Mouse (Mus musculus) limb, embryonic 10.5 days (tissue): ENCODE measurements around the gene Ssna1. TPM values are rescaled to one million over a fixed set of nuclear protein-coding genes. Genes with fewer than 3 reads are reported as not detected.

ENCODE experiments used
- DNase-seq: peaks from one replicate; pipeline ENCODE4 v3.0.0-alpha.2; 2017; ENCODE audit warnings: low spot score
- H3K27ac ChIP-seq: fragments of 300-500 bp; sonication (generic); 2 replicates; pipeline ENCODE4 v1.5.1; 2016; ENCODE audit warnings: mild to moderate bottlenecking
- H3K27me3 ChIP-seq: fragments of 300-500 bp; sonication (generic); 2 replicates; pipeline ENCODE4 v1.6.1; 2016; ENCODE audit warnings: low read depth, mild to moderate bottlenecking; ENCODE audit not compliant: poor library complexity, severe bottlenecking
- H3K36me3 ChIP-seq: fragments of 300-500 bp; sonication (generic); 2 replicates; pipeline ENCODE4 v1.6.1; 2016; ENCODE audit warnings: mild to moderate bottlenecking, moderate library complexity
- H3K4me1 ChIP-seq: fragments of 300-500 bp; sonication (generic); 2 replicates; pipeline ENCODE4 v1.6.1; 2016
- H3K4me3 ChIP-seq: fragments of 300-500 bp; sonication (generic); 2 replicates; pipeline ENCODE4 v1.5.1; 2016; ENCODE audit warnings: mild to moderate bottlenecking, moderate library complexity
- H3K9me3 ChIP-seq: fragments of 300-500 bp; sonication (generic); replicated peaks from 2 replicates; pipeline ENCODE4 v1.6.1; 2016; ENCODE audit warnings: mild to moderate bottlenecking
- WGBS: fragments of 180-500 bp; shearing (Covaris S2); methylation state at CpG from one replicate; pipeline ENCODE4 v1.1.7; 2016; 5-methylcytosine and 5-hydroxymethylcytosine counted together
- polyA plus RNA-seq: library from polyadenylated mRNA; unstranded; fragments of >200 nt; fragmentation: Nextera tagmentation; extraction: Ambion mirVana; gene quantifications from 2 replicates; pipeline ENCODE4 v1.2.1, GENCODE M21; 2016

The Ssna1 gene
- polyA plus RNA-seq, result 235 and 243 TPM in 2 replicates

DNA sequence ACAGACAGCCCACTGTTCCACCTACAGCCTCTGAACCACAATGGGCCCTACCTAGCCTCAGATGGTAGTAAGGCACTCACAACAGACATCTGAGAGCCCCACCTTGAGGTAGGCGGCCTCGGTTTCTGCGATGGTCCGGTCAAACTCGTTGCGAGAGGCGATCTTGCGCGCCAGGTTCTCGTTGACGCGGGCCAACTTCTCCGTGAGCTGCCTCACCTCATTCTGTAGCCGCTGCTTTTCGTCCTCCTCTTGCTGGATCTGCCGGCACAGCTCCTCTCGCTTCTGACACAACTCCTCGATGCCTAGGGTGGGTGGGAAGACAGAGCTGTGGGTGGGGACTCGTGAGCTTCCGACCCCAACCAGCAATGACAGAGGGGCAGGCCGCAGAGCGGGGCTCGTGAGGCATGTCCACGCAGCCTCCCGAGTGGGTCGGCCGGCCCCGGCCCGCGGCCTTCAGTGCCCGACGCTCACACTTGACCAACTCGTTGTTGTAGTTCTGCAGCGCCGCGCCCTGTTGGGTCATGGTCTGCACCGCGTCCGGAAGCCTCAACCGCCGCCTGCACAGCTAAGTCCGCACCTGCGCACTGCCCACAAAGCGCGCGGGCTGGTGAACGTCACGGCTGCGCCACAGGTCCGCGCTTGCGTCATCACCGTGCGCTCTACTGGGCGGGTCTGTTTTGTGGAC, at the start of gene Ssna1, which contains the start of gene Anapc2:
Ssna1 (minus strand) TSS at position 612 of the 685 bp plus-strand sequence.
Anapc2 (plus strand) TSS at position 652 of the 685 bp plus-strand sequence.
- Histone ChIP-seq H3K9me3 (no peaks in the 10 kb centered on the region), H3K27ac (peak within 1 kb of the TSS; percentile 87), H3K27me3 (no peaks in the 10 kb centered on the region), H3K36me3 (peaks cover 75% of the 10 kb centered on the region), H3K4me1 (peaks cover 26% of the 10 kb centered on the region), H3K4me3 (peak within 1 kb of the TSS; percentile 94)
- WGBS, result under 1% methylated on average over 55 of the region's 55 CpGs
- peak; percentile 100 for DNase-seq

- H3K27me3 ChIP-seq, result peaks cover 62% of the 10 kb centered on the region
- H3K27ac ChIP-seq, result no peak overlapping the region
- H3K9me3 ChIP-seq, result no peaks in the 10 kb centered on the region
- 35% methylated on average over 2 of the region's 2 CpGs for WGBS
- peaks cover 8% of the 10 kb centered on the region; the same call in 1 of the 2 replicates for H3K4me1 ChIP-seq
- no peak for DNase-seq
- H3K36me3 ChIP-seq, result no peaks in the 10 kb centered on the region
- H3K4me3 ChIP-seq, result no peak overlapping the region
Observed at GRCm38 (mm10) chr2:25320084-25320483, 47.8 kb upstream of the Ssna1 start.

DNA sequence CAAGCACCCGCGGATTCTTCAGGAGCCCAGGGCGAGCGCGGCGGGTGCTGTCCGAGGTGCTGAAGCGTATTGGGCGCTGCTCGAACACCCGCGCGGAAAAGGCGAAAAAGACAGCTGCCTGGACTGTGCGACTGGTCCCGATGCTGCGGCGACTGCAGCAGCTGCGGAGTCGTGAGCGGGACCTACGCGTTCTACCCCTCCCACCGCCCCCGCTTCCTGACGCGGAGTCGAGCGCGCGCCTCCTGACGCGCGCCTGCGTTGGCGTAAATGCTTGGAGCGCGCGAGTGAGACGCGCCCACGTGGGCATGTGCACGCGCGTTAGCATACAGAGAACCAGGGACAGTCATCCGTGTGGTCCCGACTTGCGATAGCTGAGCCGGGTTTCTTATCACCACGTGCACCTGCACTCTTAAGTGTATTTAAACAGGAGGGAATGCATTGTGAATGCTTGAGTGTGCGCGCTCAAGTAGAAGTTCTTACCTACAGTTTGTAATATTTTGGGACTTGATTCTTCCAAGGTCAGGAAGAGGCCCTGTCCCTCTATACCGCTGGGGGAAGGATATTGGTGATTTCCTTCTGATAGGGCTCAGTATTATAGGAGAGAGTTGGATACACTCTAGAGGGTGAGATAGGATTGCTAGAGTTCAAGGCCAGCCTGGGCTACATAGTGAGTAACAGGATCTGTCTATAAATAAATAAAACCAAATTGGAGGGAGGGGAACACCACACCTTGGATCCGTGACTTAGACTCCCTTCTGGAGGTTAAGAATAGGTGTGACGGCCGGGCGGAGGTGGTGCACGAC, 46.9 kb upstream of the Ssna1 start, which contains the start of gene Grin1:
Grin1 (minus strand) TSS at position 217 of the 803 bp plus-strand sequence.
- 11% methylated on average over 58 of the region's 58 CpGs for WGBS
- Histone ChIP-seq H3K4me3 (peak within 1 kb of the TSS; percentile 34), H3K27me3 (peaks cover 69% of the 10 kb centered on the region), H3K4me1 (peaks cover 8% of the 10 kb centered on the region; the same call in 1 of the 2 replicates), H3K36me3 (no peaks in the 10 kb centered on the region), H3K27ac (no peak within 1 kb of the TSS), H3K9me3 (no peaks in the 10 kb centered on the region)
- peak; percentile 89 for DNase-seq

- 8% methylated on average over 31 of the region's 31 CpGs for WGBS
- no peaks in the 10 kb centered on the region for H3K36me3 ChIP-seq
- H3K4me3 ChIP-seq, result peak overlapping the region; percentile 34
- H3K27me3 ChIP-seq, result peaks cover 78% of the 10 kb centered on the region
- H3K4me1 ChIP-seq, result peaks cover 8% of the 10 kb centered on the region; the same call in 1 of the 2 replicates
- no peak overlapping the region for H3K27ac ChIP-seq
- DNase-seq, result no peak
- H3K9me3 ChIP-seq, result no peaks in the 10 kb centered on the region
Observed at GRCm38 (mm10) chr2:25318119-25318966, 46.1 kb upstream of the Ssna1 start.

DNA sequence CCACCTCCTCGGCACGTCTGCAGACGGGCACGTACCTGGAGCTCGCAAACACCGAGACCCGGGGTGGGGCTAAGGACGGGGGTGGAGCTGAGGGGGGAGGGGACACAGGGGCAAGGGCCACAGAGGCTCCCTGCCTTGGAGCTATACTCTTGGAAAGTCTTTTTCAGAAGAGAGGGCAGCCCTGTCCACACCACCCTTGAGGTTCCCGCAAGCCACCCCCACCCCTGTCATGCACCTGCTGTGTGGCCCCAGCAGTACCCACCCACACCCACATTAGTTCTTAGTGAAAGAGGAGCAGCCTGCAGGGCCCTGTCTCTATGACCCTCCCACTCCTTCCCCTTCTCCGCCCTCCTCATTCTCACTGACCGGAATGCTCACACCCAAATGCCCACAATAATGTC, 39.3 kb upstream of the Ssna1 start:
- DNase-seq, result no peak
- 7% methylated on average over 11 of the region's 11 CpGs for WGBS
- Histone ChIP-seq H3K4me1 (no peaks in the 10 kb centered on the region), H3K27ac (no peak overlapping the region), H3K27me3 (peaks cover 99% of the 10 kb centered on the region), H3K4me3 (no peak overlapping the region), H3K9me3 (no peaks in the 10 kb centered on the region), H3K36me3 (no peaks in the 10 kb centered on the region)

GRCm38 (mm10) chr2:25310969-25311368, 38.7 kb upstream of the Ssna1 start:
- Histone ChIP-seq H3K27ac (no peak overlapping the region), H3K4me3 (no peak overlapping the region), H3K4me1 (no peaks in the 10 kb centered on the region), H3K27me3 (peaks cover 99% of the 10 kb centered on the region), H3K9me3 (no peaks in the 10 kb centered on the region), H3K36me3 (no peaks in the 10 kb centered on the region)
- 1% methylated on average over 22 of the region's 22 CpGs for WGBS
- DNase-seq, result no peak

DNA sequence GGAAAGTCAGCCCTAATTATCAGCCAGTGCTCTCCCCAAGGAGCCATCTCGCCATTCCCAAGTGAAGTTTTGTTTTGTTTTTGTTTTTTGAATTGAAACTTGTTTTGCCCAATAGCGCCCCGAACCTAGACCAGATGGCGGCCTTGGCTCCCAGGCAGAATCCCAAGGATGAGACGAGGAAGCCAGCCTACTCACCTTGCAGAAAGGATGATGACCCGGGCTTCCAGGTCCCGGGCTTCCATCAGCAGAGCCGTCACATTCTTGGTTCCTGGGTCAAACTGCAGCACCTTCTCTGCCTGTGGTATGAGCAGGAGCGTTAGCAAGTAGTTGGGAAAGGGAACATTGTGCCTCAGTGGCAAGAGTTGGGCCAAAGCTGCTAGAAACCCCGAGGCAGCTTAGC, 37.9 kb upstream of the Ssna1 start:
- no peak overlapping the region for H3K27ac ChIP-seq

GRCm38 (mm10) chr2:25305587-25306359, 33.5 kb upstream of the Ssna1 start:
- no peaks in the 10 kb centered on the region for H3K9me3 ChIP-seq
- 52% methylated on average over 14 of the region's 14 CpGs for WGBS
- no peaks in the 10 kb centered on the region for H3K36me3 ChIP-seq
- no peak for DNase-seq
- peaks cover 12% of the 10 kb centered on the region for H3K4me1 ChIP-seq
- H3K27me3 ChIP-seq, result peaks cover 89% of the 10 kb centered on the region
- H3K4me3 ChIP-seq, result peak overlapping the region; percentile 51
- no peak overlapping the region for H3K27ac ChIP-seq

More for the DNA sequence above, 37.9 kb upstream of the Ssna1 start:
- WGBS, result 50% methylated on average over 10 of the region's 10 CpGs
- peaks cover 3% of the 10 kb centered on the region for H3K4me1 ChIP-seq
- peaks cover 99% of the 10 kb centered on the region for H3K27me3 ChIP-seq
- DNase-seq, result no peak
- no peaks in the 10 kb centered on the region for H3K9me3 ChIP-seq
- H3K4me3 ChIP-seq, result no peak overlapping the region
- no peaks in the 10 kb centered on the region for H3K36me3 ChIP-seq

- Histone ChIP-seq H3K4me3 (peak overlapping the region; percentile 51), H3K27ac (no peak overlapping the region), H3K4me1 (peaks cover 12% of the 10 kb centered on the region), H3K36me3 (no peaks in the 10 kb centered on the region), H3K27me3 (peaks cover 80% of the 10 kb centered on the region), H3K9me3 (no peaks in the 10 kb centered on the region)
- WGBS, result 2% methylated on average over 44 of the region's 45 CpGs
- peak; percentile 66 for DNase-seq
Observed at GRCm38 (mm10) chr2:25304657-25305541, 32.7 kb upstream of the Ssna1 start.

DNA sequence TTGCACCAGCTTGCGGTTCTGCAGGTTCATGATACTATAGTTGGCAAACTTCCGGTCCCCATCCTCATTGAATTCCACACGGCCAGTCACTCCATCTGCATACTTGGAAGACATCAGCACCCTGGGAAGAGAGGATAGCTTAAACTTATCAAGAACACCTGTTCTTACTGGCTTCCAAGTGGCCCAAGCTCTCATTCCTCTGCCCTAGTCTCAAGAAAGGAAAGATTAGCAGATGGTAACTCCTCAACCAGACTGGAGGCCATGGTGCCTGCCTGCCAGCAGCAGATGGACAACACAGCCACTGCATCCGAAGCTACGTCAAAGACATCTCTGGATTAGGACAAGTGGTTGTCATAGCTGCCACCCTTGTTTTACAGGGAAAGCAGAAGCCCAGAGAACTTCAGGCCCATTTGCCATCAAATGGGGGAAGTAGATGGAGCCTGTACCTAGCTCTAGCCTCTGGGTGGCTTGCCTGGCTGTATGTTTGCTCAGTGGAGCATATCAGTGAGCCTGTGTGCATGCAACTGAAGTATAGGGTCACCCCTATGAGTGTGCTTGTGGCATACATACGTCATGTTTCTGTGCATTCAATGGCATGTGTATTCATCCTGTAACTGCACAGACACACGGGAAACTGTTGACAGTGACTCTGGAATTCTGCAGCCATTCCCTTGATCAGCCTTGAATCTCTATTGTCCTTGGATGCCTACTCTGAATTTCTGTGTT, 31.9 kb upstream of the Ssna1 start:
- Histone ChIP-seq H3K27me3 (peaks cover 72% of the 10 kb centered on the region), H3K4me3 (peak overlapping the region; percentile 51), H3K9me3 (no peaks in the 10 kb centered on the region), H3K36me3 (no peaks in the 10 kb centered on the region), H3K27ac (no peak overlapping the region), H3K4me1 (peaks cover 12% of the 10 kb centered on the region)
- no peak for DNase-seq
- WGBS, result 72% methylated on average over 7 of the region's 7 CpGs

DNA sequence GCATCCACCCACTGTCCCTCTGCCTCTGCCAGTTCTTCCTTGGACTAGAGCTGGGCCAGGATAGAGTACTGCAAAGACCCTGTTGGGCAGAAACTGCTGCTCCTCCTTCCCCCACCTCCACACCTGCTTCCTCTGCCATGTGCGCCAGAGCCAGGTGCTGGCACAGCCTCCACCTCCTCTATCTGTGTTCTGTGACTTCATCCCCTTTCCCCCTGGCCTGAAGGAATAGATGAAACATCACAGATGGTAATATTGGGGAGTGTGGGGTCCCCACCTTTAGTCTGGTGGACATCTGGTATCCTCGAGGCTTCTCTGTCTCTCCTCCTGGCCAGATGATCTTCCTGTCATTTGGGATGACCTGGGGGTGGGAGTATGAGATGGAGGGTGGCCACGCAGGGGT, 31.2 kb upstream of the Ssna1 start:
- Histone ChIP-seq H3K27me3 (peaks cover 67% of the 10 kb centered on the region), H3K4me3 (no peak overlapping the region), H3K36me3 (no peaks in the 10 kb centered on the region), H3K27ac (no peak overlapping the region), H3K4me1 (peaks cover 12% of the 10 kb centered on the region), H3K9me3 (no peaks in the 10 kb centered on the region)
- WGBS, result 74% methylated on average over 3 of the region's 3 CpGs
- no peak for DNase-seq
